Mouse (Mus musculus): Measurements from ENCODE around the gene Olfml2a. TPM values are rescaled to one million over a fixed set of nuclear protein-coding genes. Genes with fewer than 3 reads are reported as not detected.

Olfml2a gene
- polyA plus RNA-seq, 1 experiment from 2014 or later = 3.6 TPM

DNA sequence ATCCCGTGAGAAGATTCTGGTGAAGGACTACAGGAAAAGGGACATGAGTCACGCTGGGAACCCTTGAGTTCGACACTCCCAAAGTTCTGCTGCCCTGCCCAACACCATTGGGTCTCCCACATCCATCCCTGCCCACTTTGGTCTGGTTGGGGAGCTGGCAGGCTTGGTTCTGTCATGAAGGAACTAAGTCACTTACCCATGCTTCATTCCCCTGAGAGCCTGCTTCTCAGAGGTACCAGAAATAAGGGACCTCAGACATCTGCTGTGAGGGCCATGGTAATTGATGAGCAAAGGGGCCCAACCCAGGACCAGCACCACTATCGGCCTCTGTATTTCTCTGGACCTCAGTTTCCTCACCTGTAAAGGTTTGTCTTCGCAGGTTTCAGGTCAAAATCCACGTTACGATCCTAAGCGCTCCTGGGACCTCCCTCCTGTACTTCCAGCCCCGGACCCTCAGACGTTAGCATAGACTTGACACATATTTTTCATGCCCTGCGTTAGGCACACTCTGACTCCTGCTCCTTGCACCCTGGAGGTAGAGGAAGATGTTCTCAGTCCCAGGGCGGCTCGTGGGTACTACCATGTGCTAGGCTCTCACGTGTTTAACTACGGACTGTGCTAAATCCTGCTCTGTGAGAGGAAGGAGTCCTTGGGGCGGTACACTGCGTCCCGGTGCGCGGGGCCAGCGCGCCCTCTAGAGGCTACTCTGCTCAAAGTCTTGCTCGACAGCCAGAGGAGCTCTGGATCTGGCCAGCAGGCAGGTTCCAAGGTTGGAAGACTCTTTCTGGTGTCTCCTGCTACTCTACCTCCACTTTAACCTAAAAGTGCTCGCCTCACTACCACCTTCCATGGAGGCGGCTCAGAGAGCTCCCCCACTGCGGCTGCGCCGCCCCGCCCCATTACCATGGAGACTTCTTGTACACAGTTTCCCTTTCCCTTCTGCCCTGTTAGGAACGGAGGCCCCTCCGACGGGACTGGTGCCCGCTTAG is 65.9 kb downstream of the Olfml2a start, which contains the start of gene Wdr38:
Wdr38 (plus strand) TSS at position 91 of the 989 bp plus-strand sequence.
- peaks cover 7% of the 10 kb centered on the region for H3K4me1 ChIP-seq
- H3K9ac ChIP-seq = no peak within 1 kb of the TSS; the same call in 1 of the 2 replicates
- H3K36me3 ChIP-seq (replicated peaks) = peaks cover 26% of the 10 kb centered on the region
- H3K9me3 ChIP-seq = no peaks in the 10 kb centered on the region
- H3K4me2 ChIP-seq = peak within 1 kb of the TSS; percentile 43
- H3K4me3 ChIP-seq = peak within 1 kb of the TSS; percentile 32
- no peak within 1 kb of the TSS for H3K27ac ChIP-seq
- H3K27me3 ChIP-seq (replicated peaks) = 0 out of 2 replicates have a peak, but pooled peaks cover 4% of the 10 kb centered on the region
- 15% methylated on average over 33 of the region's 33 CpGs for WGBS
- peak; percentile 92 for ATAC-seq (replicated peaks)

DNA sequence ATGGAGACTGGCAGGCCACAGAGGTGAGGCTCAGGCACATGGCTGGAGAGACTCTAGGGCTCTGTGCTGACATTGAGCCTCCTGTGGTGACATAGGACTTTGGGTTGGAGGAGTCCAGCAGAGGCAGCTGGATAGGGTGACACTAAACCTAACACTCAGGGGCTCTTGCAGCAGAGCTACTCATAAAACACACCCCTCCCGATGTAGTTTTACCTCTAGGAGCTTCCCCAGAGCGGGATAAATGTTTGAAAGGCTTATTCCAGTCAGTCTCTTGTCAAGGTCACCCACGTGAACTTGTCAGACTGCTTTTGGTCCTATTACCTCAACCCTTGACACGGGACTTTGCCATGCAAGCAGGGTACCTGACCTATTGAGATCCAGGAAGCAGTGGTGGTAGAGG is 67.6 kb downstream of the Olfml2a start:
- Histone ChIP-seq H3K27me3 (replicated peaks) (0 out of 2 replicates have a peak, but pooled peaks cover 4% of the 10 kb centered on the region), H3K9ac (no peak overlapping the region), H3K36me3 (replicated peaks) (peaks cover 29% of the 10 kb centered on the region), H3K27ac (no peak overlapping the region), H3K4me1 (peaks cover 24% of the 10 kb centered on the region), H3K4me3 (no peak overlapping the region), H3K9me3 (no peaks in the 10 kb centered on the region), H3K4me2 (no peak overlapping the region)
- no peak for ATAC-seq (replicated peaks)
- WGBS = 61% methylated on average over 4 of the region's 4 CpGs

DNA sequence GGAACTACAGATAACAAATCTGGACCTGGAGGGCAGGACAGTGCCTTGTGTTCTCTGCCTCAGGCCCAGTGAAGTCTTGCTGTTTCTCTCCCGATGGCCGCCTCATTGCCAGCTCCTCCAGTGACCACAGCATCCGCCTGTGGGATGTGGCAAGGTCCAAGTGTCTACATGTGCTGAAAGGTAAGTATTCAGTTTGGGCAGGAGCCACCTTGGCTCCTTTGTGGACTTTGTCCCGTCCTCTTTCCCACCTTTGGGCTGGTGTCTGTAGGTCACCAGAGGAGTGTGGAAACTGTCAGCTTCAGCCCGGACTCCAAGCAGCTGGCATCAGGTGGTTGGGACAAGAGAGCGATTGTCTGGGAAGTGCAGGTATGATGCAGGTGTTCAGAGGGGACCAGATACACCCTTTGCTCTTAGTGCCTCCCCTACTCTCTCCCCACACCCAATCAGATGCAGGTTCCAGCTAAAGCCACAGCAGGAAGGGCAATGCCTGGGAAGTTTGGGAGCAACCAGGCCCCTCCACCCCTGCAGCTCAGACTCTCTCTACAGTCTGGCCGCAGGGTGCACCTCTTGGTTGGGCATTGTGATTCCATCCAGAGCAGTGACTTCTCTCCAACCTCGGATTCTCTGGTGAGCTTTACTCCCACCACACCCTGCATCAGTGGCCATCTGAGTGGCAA is 68.3 kb downstream of the Olfml2a start:
- Histone ChIP-seq H3K9ac (no peak overlapping the region), H3K4me1 (peaks cover 25% of the 10 kb centered on the region), H3K9me3 (no peaks in the 10 kb centered on the region), H3K36me3 (replicated peaks) (peaks cover 29% of the 10 kb centered on the region), H3K4me3 (no peak overlapping the region), H3K4me2 (no peak overlapping the region), H3K27ac (no peak overlapping the region), H3K27me3 (replicated peaks) (0 out of 2 replicates have a peak, but pooled peaks cover 4% of the 10 kb centered on the region)
- WGBS = 70% methylated on average over 8 of the region's 8 CpGs
- no peak for ATAC-seq (replicated peaks)

DNA sequence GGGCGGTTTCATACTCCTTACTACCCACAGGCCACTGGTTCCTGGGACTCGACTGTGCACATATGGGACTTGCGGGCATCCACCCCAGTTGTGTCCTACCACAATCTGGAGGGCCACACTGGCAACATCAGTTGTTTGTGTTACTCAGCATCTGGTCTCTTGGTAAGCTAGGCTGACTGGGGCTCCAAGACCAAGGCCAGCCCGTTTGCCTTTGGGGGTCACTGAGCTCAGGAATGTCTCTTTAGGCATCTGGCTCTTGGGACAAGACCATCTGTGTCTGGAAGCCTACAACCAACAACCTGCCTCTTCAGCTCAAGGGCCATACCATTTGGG is 68.8 kb downstream of the Olfml2a start:
- Histone ChIP-seq H3K9me3 (no peaks in the 10 kb centered on the region), H3K9ac (no peak overlapping the region), H3K4me1 (peaks cover 25% of the 10 kb centered on the region), H3K36me3 (replicated peaks) (peaks cover 29% of the 10 kb centered on the region), H3K4me3 (no peak overlapping the region), H3K27ac (no peak overlapping the region), H3K4me2 (no peak overlapping the region), H3K27me3 (replicated peaks) (0 out of 2 replicates have a peak, but pooled peaks cover 4% of the 10 kb centered on the region)
- no peak for ATAC-seq (replicated peaks)
- 93% methylated on average over 4 of the region's 4 CpGs for WGBS

DNA sequence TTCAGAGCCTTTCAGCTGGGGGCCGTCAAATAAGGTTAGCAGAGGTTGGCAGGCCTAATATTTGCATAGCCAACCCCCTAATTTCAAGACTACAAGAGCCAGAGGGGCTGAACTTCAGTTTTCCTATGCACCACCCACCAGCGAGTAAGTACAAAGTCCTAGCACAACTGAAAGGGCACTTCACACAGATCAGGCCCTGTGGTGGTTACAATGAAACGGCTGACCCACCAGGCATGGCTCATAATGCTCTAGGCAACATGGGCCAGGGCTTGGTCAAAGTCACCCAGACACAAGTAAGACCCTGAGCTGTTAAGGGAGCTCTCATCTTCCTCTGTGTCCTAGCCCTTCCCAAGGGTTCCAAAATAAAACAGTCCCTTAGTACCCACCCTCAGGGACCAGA is 70.1 kb downstream of the Olfml2a start:
- Histone ChIP-seq H3K9me3 (no peaks in the 10 kb centered on the region), H3K4me1 (peaks cover 38% of the 10 kb centered on the region), H3K27ac (no peak overlapping the region), H3K9ac (no peak overlapping the region), H3K4me3 (no peak overlapping the region), H3K4me2 (no peak overlapping the region), H3K36me3 (replicated peaks) (peaks cover 29% of the 10 kb centered on the region), H3K27me3 (replicated peaks) (0 out of 2 replicates have a peak, but pooled peaks cover 4% of the 10 kb centered on the region)
- ATAC-seq (replicated peaks) = no peak
- WGBS = 89% methylated on average over 3 of the region's 3 CpGs

DNA sequence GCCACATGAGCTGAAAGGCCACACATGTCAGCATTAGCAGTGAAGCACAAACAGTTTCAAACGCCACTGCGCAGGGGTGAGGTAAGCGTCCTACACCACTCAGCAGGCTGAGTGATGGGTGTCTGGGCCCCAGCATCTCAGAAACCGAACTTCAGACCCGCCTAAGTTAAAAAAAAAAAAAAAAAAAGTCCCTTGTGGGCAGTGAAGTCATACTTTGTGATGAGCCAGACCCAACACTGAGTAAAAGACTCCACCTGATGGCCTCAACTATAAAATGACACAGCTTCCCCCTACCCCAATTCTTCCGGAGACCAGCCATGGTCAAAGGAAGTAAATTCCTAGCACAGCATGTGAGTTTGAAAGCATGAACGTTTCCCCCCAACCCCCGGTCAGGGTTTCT is 71.3 kb downstream of the Olfml2a start:
- no peaks in the 10 kb centered on the region for H3K27me3 ChIP-seq (replicated peaks)
- H3K36me3 ChIP-seq (replicated peaks) = peaks cover 29% of the 10 kb centered on the region
- H3K4me2 ChIP-seq = peak overlapping the region; percentile 89
- ATAC-seq (replicated peaks) = no peak
- H3K4me1 ChIP-seq = peaks cover 40% of the 10 kb centered on the region
- WGBS = 51% methylated on average over 8 of the region's 8 CpGs
- no peaks in the 10 kb centered on the region for H3K9me3 ChIP-seq
- H3K4me3 ChIP-seq = peak overlapping the region; percentile 86; the same call in 1 of the 2 replicates
- H3K9ac ChIP-seq = no peak overlapping the region
- H3K27ac ChIP-seq = no peak overlapping the region

DNA sequence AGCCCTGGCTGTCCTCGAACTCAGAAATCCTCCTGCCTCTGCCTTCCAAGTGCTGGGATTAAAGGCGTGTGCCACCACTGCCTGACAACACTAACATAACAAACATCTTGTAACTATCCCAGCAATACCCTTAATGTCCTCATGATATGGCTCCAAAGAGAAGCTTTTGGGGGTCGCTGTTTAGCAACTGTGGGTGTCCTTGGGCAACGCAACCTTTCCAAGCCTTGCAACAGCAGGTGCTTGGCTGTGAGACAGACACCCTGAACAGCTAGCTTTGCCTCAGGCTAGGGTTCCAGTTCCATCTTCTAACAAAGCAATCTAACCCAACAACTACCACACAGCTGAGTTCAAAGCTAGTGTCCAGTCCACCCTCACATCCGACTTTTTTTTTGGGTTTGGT is 71.7 kb downstream of the Olfml2a start:
- H3K36me3 ChIP-seq (replicated peaks) = peaks cover 29% of the 10 kb centered on the region
- peaks cover 40% of the 10 kb centered on the region for H3K4me1 ChIP-seq
- no peak overlapping the region for H3K27ac ChIP-seq
- H3K9me3 ChIP-seq = no peaks in the 10 kb centered on the region
- H3K4me2 ChIP-seq = peak overlapping the region; percentile 89
- no peak for ATAC-seq (replicated peaks)
- H3K9ac ChIP-seq = no peak overlapping the region; the same call in 1 of the 2 replicates
- 71% methylated on average over 5 of the region's 5 CpGs for WGBS
- H3K27me3 ChIP-seq (replicated peaks) = no peaks in the 10 kb centered on the region
- peak overlapping the region; percentile 86 for H3K4me3 ChIP-seq

DNA sequence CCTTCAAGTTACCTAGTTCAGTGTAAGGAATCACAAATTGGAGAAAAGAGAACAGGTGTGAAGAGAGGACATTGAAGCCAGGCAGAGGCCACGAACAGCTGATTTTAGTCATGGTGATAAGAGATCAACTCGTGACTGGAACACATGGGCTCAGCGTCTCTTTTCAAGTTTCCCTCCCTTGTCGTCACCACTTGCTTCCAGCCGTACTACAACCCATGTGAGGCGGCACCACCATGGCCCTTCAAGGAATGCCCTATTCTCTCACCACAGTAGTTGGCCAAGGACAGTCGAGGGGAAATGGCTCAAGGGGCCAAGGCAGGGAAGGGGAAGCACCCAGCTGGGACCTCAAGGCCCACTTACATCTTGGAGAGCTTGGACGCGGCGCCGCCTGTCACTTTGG is 72.6 kb downstream of the Olfml2a start:
- Histone ChIP-seq H3K36me3 (replicated peaks) (peaks cover 29% of the 10 kb centered on the region), H3K27me3 (replicated peaks) (no peaks in the 10 kb centered on the region), H3K9ac (peak overlapping the region; percentile 88), H3K4me2 (peak overlapping the region; percentile 89), H3K4me3 (peak overlapping the region; percentile 86), H3K27ac (peak overlapping the region; percentile 89), H3K4me1 (peaks cover 48% of the 10 kb centered on the region), H3K9me3 (no peaks in the 10 kb centered on the region)
- 0% methylated on average over 11 of the region's 11 CpGs for WGBS
- ATAC-seq (replicated peaks) = peak; percentile 2; the same call in 1 of the 2 replicates

DNA sequence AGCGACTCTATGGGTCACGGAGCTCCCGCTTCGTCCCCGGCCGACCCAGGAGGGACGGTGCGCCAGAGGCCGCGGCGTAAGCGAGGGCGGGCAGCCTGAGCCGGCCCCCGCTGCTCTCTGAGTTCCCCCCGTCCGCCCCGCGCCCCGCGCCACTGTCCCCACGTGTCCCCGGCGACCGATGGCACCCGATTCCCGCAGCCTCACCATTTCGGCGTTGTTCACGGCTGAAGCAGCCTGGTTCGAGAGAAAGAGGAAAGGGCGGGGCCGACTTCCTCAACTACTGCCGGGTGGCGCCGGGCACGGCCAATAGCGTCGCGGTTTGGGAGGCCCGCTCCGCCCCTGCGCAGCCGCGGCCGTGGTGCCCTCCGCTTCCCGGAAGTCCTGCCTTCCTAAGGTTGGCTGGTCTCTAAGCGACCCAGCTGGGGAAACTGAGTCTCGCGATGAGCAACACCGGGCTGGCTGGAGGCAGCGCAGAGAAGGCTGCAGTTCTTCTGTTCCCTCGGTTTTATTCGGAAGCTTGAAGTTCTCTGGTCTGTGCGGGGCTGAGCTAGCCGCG is 73.2 kb downstream of the Olfml2a start, which contains the start of gene Arpc5l:
Arpc5l (plus strand) TSS at position 469 of the 556 bp plus-strand sequence.
- Histone ChIP-seq H3K27me3 (replicated peaks) (no peaks in the 10 kb centered on the region), H3K9ac (peak within 1 kb of the TSS; percentile 88), H3K9me3 (no peaks in the 10 kb centered on the region), H3K27ac (peak within 1 kb of the TSS; percentile 89), H3K4me2 (peak within 1 kb of the TSS; percentile 89), H3K4me3 (peak within 1 kb of the TSS; percentile 86), H3K36me3 (replicated peaks) (peaks cover 24% of the 10 kb centered on the region), H3K4me1 (peaks cover 53% of the 10 kb centered on the region)
- WGBS = under 1% methylated on average over 57 of the region's 58 CpGs
- ATAC-seq (replicated peaks) = peak; percentile 89

DNA sequence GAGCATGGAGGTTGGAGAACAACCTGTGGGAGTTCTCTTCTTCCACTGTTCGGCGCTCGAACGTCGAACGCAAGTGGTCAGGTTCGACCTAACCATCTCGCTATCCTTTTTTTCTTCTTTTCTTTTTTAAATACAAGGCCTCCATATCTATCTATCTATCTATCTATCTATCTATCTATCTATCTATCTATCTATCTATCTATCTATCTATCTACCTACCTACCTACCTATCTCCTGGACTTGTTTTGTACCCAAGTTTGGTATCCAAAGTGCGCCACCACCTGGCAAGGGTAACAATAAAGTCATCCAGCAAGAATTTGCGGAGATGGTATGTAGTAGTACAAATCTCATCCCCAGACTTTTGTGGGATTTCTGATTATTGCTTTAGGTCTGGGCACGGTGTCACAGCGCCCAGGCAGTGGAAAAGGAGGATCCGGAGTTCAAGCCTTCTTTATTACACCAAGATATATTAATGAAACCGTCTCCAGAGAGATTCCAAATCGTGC is 73.8 kb downstream of the Olfml2a start, which contains the start of gene Rpl35:
Rpl35 (minus strand) TSS at position 51 of the 506 bp plus-strand sequence.
- Histone ChIP-seq H3K4me2 (peak within 1 kb of the TSS; percentile 89), H3K27ac (peak within 1 kb of the TSS; percentile 89), H3K9me3 (no peaks in the 10 kb centered on the region), H3K9ac (peak within 1 kb of the TSS; percentile 88), H3K4me3 (peak within 1 kb of the TSS; percentile 86), H3K27me3 (replicated peaks) (no peaks in the 10 kb centered on the region), H3K36me3 (replicated peaks) (peaks cover 17% of the 10 kb centered on the region), H3K4me1 (peaks cover 56% of the 10 kb centered on the region)
- ATAC-seq (replicated peaks) = no peak
- WGBS = 12% methylated on average over 15 of the region's 15 CpGs

DNA sequence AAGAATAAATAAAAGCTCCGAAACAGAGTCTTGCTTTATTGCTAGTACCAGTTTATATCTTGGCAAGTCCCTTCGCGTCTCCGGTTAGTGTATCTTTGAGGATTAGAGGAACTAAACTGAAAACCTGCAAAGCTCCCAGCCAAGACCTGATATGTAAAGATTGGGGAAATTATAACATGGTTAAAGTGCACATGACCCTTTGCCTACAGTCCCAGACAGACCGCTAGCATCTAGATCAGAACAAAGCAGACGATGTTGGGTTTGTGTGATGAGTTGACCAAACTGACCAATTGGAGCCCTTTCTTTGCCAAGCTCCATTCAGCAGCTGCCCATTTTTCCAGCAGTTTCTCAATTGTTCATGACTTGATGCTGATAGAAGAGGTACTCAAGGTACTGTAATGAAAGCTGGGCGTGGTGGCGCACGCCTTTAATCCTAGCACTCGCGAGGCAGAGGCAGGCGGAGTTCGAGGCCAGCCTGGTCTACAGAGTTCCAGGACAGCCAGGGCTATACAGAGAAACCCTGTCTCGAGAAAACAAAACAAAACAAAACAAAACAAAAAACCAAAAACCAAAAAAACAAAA is 74.5 kb downstream of the Olfml2a start:
- Histone ChIP-seq H3K4me1 (peaks cover 62% of the 10 kb centered on the region), H3K9me3 (no peaks in the 10 kb centered on the region), H3K4me2 (peak overlapping the region; percentile 89), H3K36me3 (replicated peaks) (peaks cover 11% of the 10 kb centered on the region), H3K9ac (no peak overlapping the region), H3K4me3 (peak overlapping the region; percentile 86), H3K27me3 (replicated peaks) (no peaks in the 10 kb centered on the region), H3K27ac (no peak overlapping the region)
- WGBS = 92% methylated on average over 14 of the region's 14 CpGs
- ATAC-seq (replicated peaks) = no peak

Data from midbrain, embryonic 15.5 days (tissue).